Mouse (Mus musculus) G1E (cell line): ENCODE results near the gene Extl2. TPM values are rescaled to one million over a fixed set of nuclear protein-coding genes. Genes with fewer than 3 reads are reported as not detected.

Experiments used
- ATAC-seq: 2 replicates; pipeline ENCODE4 v1.8.0; 2016; ENCODE audit warnings: mild to moderate bottlenecking; ENCODE audit not compliant: insufficient number of reproducible peaks, poor library complexity, low FRiP score, severe bottlenecking; ENCODE audit errors: extremely low read depth
- DNase-seq: peaks from one replicate; pipeline ENCODE4 v3.0.0; 2012; ENCODE audit warnings: low spot score
- H3K27me3 ChIP-seq: 2 replicates; pipeline ENCODE4 v1.6.1; 2012; ENCODE audit warnings: mild to moderate bottlenecking, low read length, inconsistent platforms; ENCODE audit not compliant: insufficient read depth
- H3K36me3 ChIP-seq: replicated peaks from 2 replicates; pipeline ENCODE3; 2012; ENCODE audit warnings: mild to moderate bottlenecking, inconsistent platforms
- H3K4me1 ChIP-seq: 2 replicates; pipeline ENCODE4 v1.6.1; 2012; ENCODE audit warnings: low read depth, low read length, inconsistent platforms, mixed read lengths; ENCODE audit not compliant: insufficient read depth
- H3K4me3 ChIP-seq: 2 replicates; pipeline ENCODE4 v1.5.1; 2012; ENCODE audit warnings: low read depth, mild to moderate bottlenecking, inconsistent platforms, low read length, moderate library complexity, mixed read lengths
- H3K9me3 ChIP-seq: replicated peaks from 2 replicates; pipeline ENCODE4 v1.6.1; 2012; ENCODE audit warnings: inconsistent platforms
- CTCF ChIP-seq: IDR thresholded peaks from 2 replicates; pipeline ENCODE4 v1.5.1; 2012; ENCODE audit warnings: low read depth, low read length, inconsistent platforms, mixed read lengths
- GATA1 ChIP-seq: IDR thresholded peaks from 2 replicates; pipeline ENCODE4 v1.6.1; 2012; ENCODE audit warnings: borderline replicate concordance, low read length, inconsistent platforms, mixed read lengths
- GATA2 ChIP-seq: IDR thresholded peaks from 2 replicates; pipeline ENCODE4 v1.6.1; 2012; ENCODE audit warnings: low read depth, low read length, inconsistent platforms, borderline replicate concordance
- POLR2AphosphoS5 ChIP-seq: IDR thresholded peaks from 2 replicates; pipeline ENCODE4 v1.6.1; 2012; ENCODE audit warnings: low read depth, low read length, inconsistent platforms; ENCODE audit not compliant: insufficient replicate concordance
- TAL1 ChIP-seq: conservative IDR thresholded peaks from 2 replicates; pipeline ENCODE4 v1.6.1; 2012; ENCODE audit warnings: low read depth, low read length, inconsistent platforms, mixed read lengths
- polyA plus RNA-seq: library from polyadenylated mRNA; stranded (reverse); fragments of >175 nt; gene quantifications from 2 replicates; pipeline ENCODE4 v1.2.3, GENCODE M21; 2012
- total RNA-seq, 2 experiments: library from RNA; stranded (forward) in 1 of 2; stranded (reverse) in 1 of 2; fragments of 200-1000 nt in 1 of 2; fragments of >200 nt in 1 of 2; fragmentation: Nextera tagmentation in 1 of 2; gene quantifications; 2 replicates each; pipeline ENCODE4 v1.2.3; 2014 to 2017

Gene Extl2
- total and polyA plus RNA-seq, 3 experiments: 6.9 to 9.1 (median 7.4) TPM

DNA sequence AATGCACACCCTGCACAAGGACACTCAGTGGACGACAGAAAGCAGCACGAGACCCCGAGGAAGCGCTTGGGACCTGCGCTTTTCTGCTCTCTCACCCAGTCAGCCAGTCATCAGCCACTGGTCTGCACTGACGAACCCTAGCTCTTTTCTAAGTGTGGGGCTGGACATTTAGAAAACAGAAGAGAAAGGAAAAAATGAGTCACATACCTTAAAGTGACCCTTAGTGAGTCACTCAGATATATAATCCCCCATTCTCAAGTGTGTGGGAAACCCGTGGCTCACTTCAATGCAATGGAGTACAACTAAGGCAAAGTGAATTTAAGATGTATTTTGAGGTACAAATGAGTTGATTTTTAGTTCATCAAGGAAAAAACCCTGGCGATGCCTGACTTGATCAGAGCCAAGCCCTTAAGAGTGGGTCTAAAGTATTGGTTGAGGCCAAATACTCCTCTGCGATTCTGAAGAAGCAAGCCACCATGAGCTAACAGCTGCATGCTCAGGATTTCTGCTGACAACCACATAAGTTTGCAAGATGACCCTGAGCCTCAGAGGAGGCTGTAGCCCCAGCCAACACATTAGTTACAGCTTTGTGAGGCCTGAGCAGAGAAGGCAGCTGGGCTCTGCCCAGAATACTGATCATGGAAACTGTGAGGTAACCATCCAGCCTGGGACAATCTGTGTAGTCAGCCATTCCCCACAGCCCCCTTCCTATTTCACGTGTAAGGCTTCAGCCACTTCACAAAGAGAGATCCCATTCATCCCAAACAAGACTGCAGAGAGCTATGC lies 38.3 kb upstream of the Extl2 start:
- no peak for DNase-seq
- no peak for ATAC-seq
- Histone ChIP-seq H3K9me3 (no peaks in the 10 kb centered on the region), H3K27me3 (no peaks in the 10 kb centered on the region), H3K4me1 (no peaks in the 10 kb centered on the region), H3K4me3 (no peak overlapping the region), H3K36me3 (peaks cover 81% of the 10 kb centered on the region)
- no peak for TF ChIP-seq CTCF
- no peak for TF ChIP-seq GATA2
- no peak for TF ChIP-seq GATA1

GRCm38 (mm10) chr3:115971045-115971785 lies 36.0 kb upstream of the Extl2 start:
- TF ChIP-seq GATA1 (no peak), GATA2 (no peak), CTCF (no peak), TAL1 (no peak), POLR2AphosphoS5 (no peak)
- no peaks in the 10 kb centered on the region for H3K27me3 ChIP-seq
- no peaks in the 10 kb centered on the region for H3K9me3 ChIP-seq
- peaks cover 87% of the 10 kb centered on the region for H3K36me3 ChIP-seq
- no peak overlapping the region for H3K4me3 ChIP-seq
- no peak for DNase-seq
- ATAC-seq: no peak
- H3K4me1 ChIP-seq: 0 out of 2 replicates have a peak, but pooled peaks cover 2% of the 10 kb centered on the region

GRCm38 (mm10) chr3:115971891-115972646 lies 35.2 kb upstream of the Extl2 start:
- ATAC-seq: no peak

DNA sequence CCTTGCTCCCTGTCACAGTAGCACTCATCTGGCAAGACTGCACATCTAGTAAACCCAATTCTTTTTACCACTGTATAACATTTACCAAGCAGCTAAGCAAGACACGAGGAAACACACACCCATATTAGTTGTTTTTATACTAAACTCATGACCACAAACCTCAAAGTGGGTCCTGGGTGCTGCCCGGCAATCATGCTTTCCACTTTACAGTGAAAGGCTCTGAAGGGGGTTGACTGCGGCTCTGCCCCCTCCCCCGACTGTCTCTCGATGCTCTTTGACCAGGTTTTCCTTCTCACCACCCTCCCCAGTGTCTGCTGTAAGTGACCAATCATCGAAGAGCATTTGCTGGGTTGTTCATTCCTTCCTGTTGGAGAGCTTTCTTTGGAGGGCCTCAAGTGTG lies 33.0 kb upstream of the Extl2 start:
- Histone ChIP-seq H3K27me3 (no peaks in the 10 kb centered on the region), H3K4me1 (0 out of 2 replicates have a peak, but pooled peaks cover 4% of the 10 kb centered on the region), H3K9me3 (no peaks in the 10 kb centered on the region), H3K4me3 (no peak overlapping the region), H3K36me3 (peaks cover 88% of the 10 kb centered on the region)
- TF ChIP-seq POLR2AphosphoS5: no peak
- TF ChIP-seq CTCF: no peak
- no peak for TF ChIP-seq GATA1
- TF ChIP-seq GATA2: no peak
- TF ChIP-seq TAL1: no peak
- no peak for DNase-seq
- ATAC-seq: no peak

More at GRCm38 (mm10) chr3:115971891-115972646, 35.2 kb upstream of the Extl2 start:
- TF ChIP-seq GATA1 (no peak), GATA2 (no peak), CTCF (no peak), TAL1 (no peak), POLR2AphosphoS5 (no peak)
- no peak for DNase-seq
- H3K9me3 ChIP-seq: no peaks in the 10 kb centered on the region
- peaks cover 90% of the 10 kb centered on the region for H3K36me3 ChIP-seq
- 0 out of 2 replicates have a peak, but pooled peaks cover 4% of the 10 kb centered on the region for H3K4me1 ChIP-seq
- no peak overlapping the region for H3K4me3 ChIP-seq
- H3K27me3 ChIP-seq: no peaks in the 10 kb centered on the region

DNA sequence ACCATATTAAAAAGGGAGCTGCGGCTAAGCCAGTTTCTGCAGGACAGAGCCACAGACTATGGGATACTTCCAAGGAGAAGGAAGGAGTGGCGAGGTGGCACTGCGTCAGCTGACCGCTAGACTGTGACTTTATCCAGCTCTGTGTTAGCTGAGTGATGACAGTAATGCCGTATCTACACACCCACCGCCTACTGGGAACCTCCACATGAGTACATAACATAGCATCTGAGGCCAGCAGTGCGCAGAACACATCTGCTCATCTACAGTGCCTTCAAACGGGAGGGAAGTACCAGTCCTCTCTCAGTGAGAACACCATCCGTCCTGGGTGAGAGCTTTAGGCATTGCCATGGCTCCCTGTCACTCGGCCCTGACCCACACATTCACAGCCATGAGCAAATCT lies 32.3 kb upstream of the Extl2 start:
- ATAC-seq: no peak
- TF ChIP-seq CTCF (no peak), GATA2 (no peak), GATA1 (no peak), TAL1 (no peak), POLR2AphosphoS5 (no peak)
- no peaks in the 10 kb centered on the region for H3K9me3 ChIP-seq
- no peak for DNase-seq
- no peaks in the 10 kb centered on the region for H3K27me3 ChIP-seq
- H3K4me3 ChIP-seq: no peak overlapping the region
- peaks cover 88% of the 10 kb centered on the region for H3K36me3 ChIP-seq
- H3K4me1 ChIP-seq: 0 out of 2 replicates have a peak, but pooled peaks cover 4% of the 10 kb centered on the region

DNA sequence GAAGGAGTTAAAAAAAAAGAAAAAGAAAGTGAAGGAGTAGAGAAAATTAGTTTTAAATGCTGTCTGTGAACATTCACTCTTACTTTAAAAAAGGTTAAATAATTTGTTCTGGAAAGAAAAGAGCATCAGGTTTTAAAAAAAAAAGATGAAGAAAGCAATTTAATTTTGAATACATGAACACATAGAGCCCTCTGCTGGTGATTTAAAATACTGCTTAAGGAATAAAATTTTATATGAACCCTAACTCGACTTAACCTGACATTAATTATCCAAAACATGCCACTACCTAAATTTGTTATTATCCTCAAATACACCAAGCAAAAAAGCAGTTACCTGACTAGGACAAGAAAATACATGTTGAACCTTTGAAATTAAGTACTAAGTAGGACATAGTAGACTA lies 28.3 kb upstream of the Extl2 start:
- Histone ChIP-seq H3K4me1 (0 out of 2 replicates have a peak, but pooled peaks cover 4% of the 10 kb centered on the region), H3K36me3 (peaks cover 79% of the 10 kb centered on the region), H3K9me3 (no peaks in the 10 kb centered on the region), H3K4me3 (no peak overlapping the region), H3K27me3 (no peaks in the 10 kb centered on the region)
- TF ChIP-seq TAL1: no peak
- TF ChIP-seq CTCF: no peak
- no peak for TF ChIP-seq GATA2
- TF ChIP-seq POLR2AphosphoS5: no peak
- no peak for TF ChIP-seq GATA1
- DNase-seq (no peak), ATAC-seq (no peak)
